Mouse (Mus musculus) lung, embryonic 16.5 days (tissue): ENCODE measurements around the gene Gm47995. TPM values are rescaled to one million over a fixed set of nuclear protein-coding genes. Genes with fewer than 3 reads are reported as not detected.
"Not testable (repeated sequence)": the region's sequence is repeated elsewhere in the genome, so short reads cannot be mapped to it uniquely, and the experiment has no call there.

ENCODE experiments used
- ATAC-seq: fragments of 200-750 bp; cut with Nextera tagmentation; 2 replicates; pipeline ENCODE4 v1.8.0; 2017; ENCODE audit warnings: low read depth, mild to moderate bottlenecking, moderate library complexity
- H3K27ac ChIP-seq: fragments of 300-500 bp; sonication (generic); 2 replicates; pipeline ENCODE4 v1.5.1; 2014; ENCODE audit warnings: mild to moderate bottlenecking, control low read depth, low read length
- H3K27me3 ChIP-seq: fragments of 300-500 bp; sonication (generic); 2 replicates; pipeline ENCODE4 v1.6.1; 2014; ENCODE audit warnings: low read depth, low read length, mixed read lengths; ENCODE audit not compliant: control insufficient read depth, insufficient read depth
- H3K36me3 ChIP-seq: fragments of 300-500 bp; sonication (generic); 2 replicates; pipeline ENCODE4 v1.6.1; 2014; ENCODE audit warnings: low read length; ENCODE audit not compliant: control insufficient read depth, insufficient read depth
- H3K4me1 ChIP-seq: fragments of 300-500 bp; sonication (generic); replicated peaks from 2 replicates; pipeline ENCODE4 v1.6.1; 2014; ENCODE audit warnings: low read length, mixed read lengths; ENCODE audit not compliant: control insufficient read depth, insufficient read depth
- H3K4me2 ChIP-seq: fragments of 300-500 bp; sonication (generic); 2 replicates; pipeline ENCODE4 v1.6.1; 2014; ENCODE audit warnings: low read depth, low read length, control low read depth
- H3K4me3 ChIP-seq: fragments of 300-500 bp; sonication (generic); 2 replicates; pipeline ENCODE4 v1.5.1; 2014; ENCODE audit warnings: mild to moderate bottlenecking, low read length, control low read depth
- H3K9ac ChIP-seq: fragments of 300-500 bp; sonication (generic); 2 replicates; pipeline ENCODE4 v1.6.1; 2014; ENCODE audit warnings: low read length, control low read depth
- H3K9me3 ChIP-seq: fragments of 300-500 bp; sonication (generic); 2 replicates; pipeline ENCODE4 v1.6.1; 2016; ENCODE audit warnings: low read length; ENCODE audit not compliant: control insufficient read depth
- WGBS: fragments of 180-500 bp; shearing (Covaris S2); extraction: QIAGEN DNeasy Blood & Tissue Kit; methylation state at CpG from one replicate; pipeline ENCODE4 v1.1.7; 2014; 5-methylcytosine and 5-hydroxymethylcytosine counted together
- polyA plus RNA-seq: library from polyadenylated mRNA; unstranded; fragments of >200 nt; fragmentation: Nextera tagmentation; extraction: Ambion mirVana; gene quantifications from 2 replicates; pipeline ENCODE4 v1.2.1, GENCODE M21; 2015

Gene Gm47995
- polyA plus RNA-seq, 1 experiment from 2014 or later, result not detected

DNA sequence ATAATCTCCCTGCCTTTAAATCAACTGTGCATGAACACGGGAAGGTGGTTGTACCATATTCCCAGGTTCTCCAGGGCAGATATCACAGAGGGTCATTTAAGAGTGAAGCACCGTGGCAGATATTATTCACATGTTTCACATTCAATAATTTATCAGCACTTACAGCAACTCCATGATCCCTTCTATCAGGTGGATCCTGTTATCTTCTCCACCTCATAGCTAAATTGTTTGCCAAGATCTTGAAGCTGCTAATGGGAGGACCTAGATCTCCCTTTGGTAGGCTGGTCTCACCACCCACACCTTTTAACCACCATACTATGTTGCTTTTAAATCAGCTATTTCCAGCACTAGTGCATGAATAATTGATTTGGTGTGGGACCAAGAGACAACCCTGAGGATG lies 18.1 kb upstream of the Gm47995 start:
- no peak overlapping the region for H3K4me2 ChIP-seq
- H3K9me3 ChIP-seq, result no peaks in the 10 kb centered on the region
- no peaks in the 10 kb centered on the region for H3K27me3 ChIP-seq
- H3K36me3 ChIP-seq, result no peaks in the 10 kb centered on the region
- H3K4me1 ChIP-seq, result no peaks in the 10 kb centered on the region
- no peak overlapping the region for H3K27ac ChIP-seq
- ATAC-seq, result no peak
- 71% methylated on average over 2 of the region's 2 CpGs for WGBS
- no peak overlapping the region for H3K4me3 ChIP-seq
- H3K9ac ChIP-seq, result no peak overlapping the region

- not testable (repeated sequence) for H3K4me3 ChIP-seq, H3K9me3 ChIP-seq, H3K4me2 ChIP-seq, H3K27ac ChIP-seq, H3K27me3 ChIP-seq, ATAC-seq, H3K9ac ChIP-seq, H3K36me3 ChIP-seq, H3K4me1 ChIP-seq
- no CpG with 5 or more reads among the region's 7 CpGs for WGBS
Observed at GRCm38 (mm10) chr1:151182266-151182665, 16.0 kb upstream of the Gm47995 start, which contains the start of gene Gm47985. Gene Gm47985 (plus strand): TSS chr1:151182537.

GRCm38 (mm10) chr1:151186186-151186585 lies 12.1 kb upstream of the Gm47995 start:
- WGBS, result 62% methylated on average over 3 of the region's 3 CpGs
- H3K27ac ChIP-seq, H3K36me3 ChIP-seq, H3K27me3 ChIP-seq, H3K4me1 ChIP-seq, H3K9ac ChIP-seq, H3K4me2 ChIP-seq, ATAC-seq, H3K4me3 ChIP-seq, H3K9me3 ChIP-seq: not testable (repeated sequence)

DNA sequence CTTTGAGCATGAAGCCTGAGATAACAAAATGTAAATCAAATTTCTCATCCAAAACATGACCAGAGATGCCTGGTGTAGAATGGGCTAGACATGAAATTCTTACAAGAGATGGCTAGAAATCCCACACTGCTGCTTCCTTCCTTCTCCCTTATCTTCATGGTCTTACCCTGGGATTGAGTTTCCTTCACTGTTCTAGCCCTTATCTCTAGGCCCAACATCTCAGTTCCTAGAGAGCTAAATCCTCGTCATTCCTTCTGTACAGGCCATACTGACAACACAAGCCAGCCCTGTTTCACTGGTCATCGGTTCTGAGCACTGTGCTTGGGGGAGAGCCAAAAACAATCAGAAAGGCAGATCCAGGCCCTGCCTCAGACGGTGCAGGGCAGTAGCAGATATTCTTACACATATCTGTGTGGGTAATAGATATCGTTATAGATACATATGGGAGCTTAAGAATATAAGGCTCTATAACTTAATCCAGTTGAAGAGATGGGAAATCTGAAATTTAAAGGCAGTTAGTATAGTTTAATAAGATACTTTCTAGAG lies 11.3 kb upstream of the Gm47995 start:
- not testable (repeated sequence) for ATAC-seq, H3K4me3 ChIP-seq, H3K9me3 ChIP-seq, H3K4me2 ChIP-seq, H3K4me1 ChIP-seq, H3K27me3 ChIP-seq, H3K27ac ChIP-seq, H3K9ac ChIP-seq, H3K36me3 ChIP-seq
- 71% methylated on average over 4 of the region's 4 CpGs for WGBS

GRCm38 (mm10) chr1:151188469-151188868 lies 9.8 kb upstream of the Gm47995 start:
- Histone ChIP-seq H3K4me1 (no peaks in the 10 kb centered on the region), H3K36me3 (no peaks in the 10 kb centered on the region), H3K4me2 (no peak overlapping the region), H3K9ac (no peak overlapping the region), H3K27me3 (no peaks in the 10 kb centered on the region), H3K27ac (no peak overlapping the region), H3K9me3 (no peaks in the 10 kb centered on the region), H3K4me3 (no peak overlapping the region)
- no peak for ATAC-seq
- 83% methylated on average over 4 of the region's 4 CpGs for WGBS

GRCm38 (mm10) chr1:151192075-151192474 lies 6.2 kb upstream of the Gm47995 start, which contains the start of gene Gm8947:
Gene Gm8947 (plus strand): TSS chr1:151192376.
- H3K27me3 ChIP-seq, H3K36me3 ChIP-seq, ATAC-seq, H3K9me3 ChIP-seq, H3K9ac ChIP-seq, H3K27ac ChIP-seq, H3K4me2 ChIP-seq, H3K4me1 ChIP-seq, H3K4me3 ChIP-seq: not testable (repeated sequence)
- WGBS, result no CpG with 5 or more reads among the region's 7 CpGs

GRCm38 (mm10) chr1:151192739-151193138 lies 5.5 kb upstream of the Gm47995 start:
- H3K4me3 ChIP-seq, H3K27ac ChIP-seq, ATAC-seq, H3K36me3 ChIP-seq, H3K27me3 ChIP-seq, H3K9ac ChIP-seq, H3K4me1 ChIP-seq, H3K4me2 ChIP-seq, H3K9me3 ChIP-seq: not testable (repeated sequence)
- 90% methylated on average over 14 of the region's 15 CpGs for whole genome bisulfite sequencing

GRCm38 (mm10) chr1:151195986-151196385 lies 2.3 kb upstream of the Gm47995 start:
- not testable (repeated sequence) for H3K27ac ChIP-seq, ATAC-seq, H3K4me1 ChIP-seq, H3K4me2 ChIP-seq, H3K9me3 ChIP-seq, H3K27me3 ChIP-seq, H3K4me3 ChIP-seq, H3K36me3 ChIP-seq, H3K9ac ChIP-seq
- 67% methylated on average over 4 of the region's 4 CpGs for WGBS

- not testable (repeated sequence) for H3K36me3 ChIP-seq, H3K9me3 ChIP-seq, H3K27me3 ChIP-seq, H3K9ac ChIP-seq, H3K4me2 ChIP-seq, H3K4me1 ChIP-seq, H3K4me3 ChIP-seq, H3K27ac ChIP-seq, ATAC-seq
- WGBS, result 69% methylated on average over 3 of the region's 3 CpGs
Observed at GRCm38 (mm10) chr1:151196690-151197089, 1.6 kb upstream of the Gm47995 start.

- not testable (repeated sequence) for ATAC-seq
Observed at GRCm38 (mm10) chr1:151200620-151201019, 2.4 kb downstream of the Gm47995 start.

More at GRCm38 (mm10) chr1:151200620-151201019, 2.4 kb downstream of the Gm47995 start:
- not testable (repeated sequence) for H3K36me3 ChIP-seq, H3K9ac ChIP-seq, H3K4me2 ChIP-seq, H3K27me3 ChIP-seq, H3K27ac ChIP-seq, H3K4me3 ChIP-seq, H3K9me3 ChIP-seq, H3K4me1 ChIP-seq
